Mouse (Mus musculus): ENCODE results near the gene Mtcl1.

Gene Mtcl1

GRCm38 (mm10) chr17:66326204-66326545 lies 123.4 kb downstream of the Mtcl1 start:
- in situ Hi-C loops (cut with MboI): no loop called here

DNA sequence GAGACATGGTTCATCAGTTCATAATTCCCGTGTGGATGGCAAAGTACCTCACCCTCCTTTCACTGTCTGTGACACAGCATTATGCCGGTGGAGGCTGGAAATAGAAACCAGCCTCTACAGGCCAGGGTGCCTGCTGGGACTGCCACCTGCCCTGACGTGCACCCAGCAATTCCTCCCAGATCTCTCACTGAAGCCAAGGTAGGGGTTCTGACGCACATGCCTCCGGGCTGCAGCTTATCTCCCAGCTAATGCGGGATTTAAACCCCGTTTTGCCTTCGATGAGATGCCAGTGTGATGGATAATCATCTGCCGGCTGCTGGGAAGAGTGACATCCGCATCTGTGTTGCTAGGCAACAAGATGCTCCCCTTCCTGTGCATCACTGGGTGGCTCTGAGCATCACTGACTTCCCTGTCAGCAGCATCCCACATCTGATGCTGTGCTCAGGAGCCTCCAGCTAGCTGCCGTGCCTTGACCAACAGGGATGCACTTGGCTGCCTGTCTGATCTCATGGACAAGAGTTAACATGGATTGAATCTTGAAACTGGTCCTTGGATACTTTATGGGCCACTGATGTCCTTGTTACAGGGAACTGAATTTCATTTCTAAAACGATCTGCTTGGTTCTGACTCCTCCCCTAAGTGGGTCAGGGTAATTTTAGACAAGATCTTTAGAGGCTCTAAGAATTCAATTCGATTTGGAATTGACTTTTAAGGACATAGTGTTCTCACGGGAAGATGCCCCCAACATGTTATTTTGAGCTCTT lies 123.9 kb downstream of the Mtcl1 start:
- in situ Hi-C loops (cut with MboI): no loop called here

DNA sequence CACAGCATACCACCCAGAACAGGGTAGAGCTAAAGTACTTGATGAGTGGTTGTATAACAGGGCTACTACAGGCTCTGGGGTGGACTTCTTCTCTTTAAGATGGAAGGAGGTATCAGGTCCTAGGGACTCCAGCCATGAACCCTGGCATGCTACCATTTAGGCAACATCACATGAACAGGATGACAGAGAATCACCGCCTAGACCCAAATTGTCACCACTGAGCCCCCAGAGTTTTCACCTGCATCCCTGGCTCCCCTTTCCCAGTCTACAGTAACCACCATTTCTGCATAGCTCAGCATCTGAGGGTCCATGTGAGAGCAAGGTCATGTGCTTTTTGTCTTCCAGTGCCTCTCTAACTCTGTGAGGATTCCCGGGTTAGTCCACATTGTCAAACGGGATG lies 124.7 kb downstream of the Mtcl1 start:
- in situ Hi-C loops (cut with MboI): no loop called here

DNA sequence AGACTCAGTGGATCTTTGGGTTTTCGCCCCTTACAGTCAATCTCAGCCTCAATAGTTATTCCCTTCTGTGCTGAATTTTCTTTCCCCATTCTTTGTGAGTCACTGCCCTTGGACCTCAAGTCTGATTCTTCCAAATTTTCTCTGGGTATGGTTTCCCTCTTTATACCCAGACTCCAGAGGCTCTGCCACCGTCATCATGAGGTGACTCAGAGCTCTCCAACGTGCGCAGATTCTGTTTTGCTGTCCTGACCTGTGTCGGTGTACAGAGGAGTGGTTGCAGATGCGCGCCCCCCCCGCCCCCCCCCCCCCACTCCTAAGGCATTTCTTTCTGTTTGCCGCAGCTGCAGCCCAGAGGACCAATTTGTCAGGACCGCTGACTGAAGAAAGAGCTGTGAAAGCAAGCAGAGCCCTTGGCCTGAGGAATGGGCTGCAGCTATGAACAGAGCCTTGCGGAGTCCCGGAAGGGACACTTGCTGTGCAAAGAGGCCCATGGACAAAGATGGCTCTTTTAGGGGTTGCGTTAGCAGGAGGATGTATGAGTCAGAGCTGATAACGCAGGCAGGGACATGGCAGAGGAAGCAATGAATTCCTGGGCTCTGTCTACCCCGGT lies 126.8 kb downstream of the Mtcl1 start:
- in situ Hi-C loops (cut with MboI): no loop called here

- in situ Hi-C loops (cut with MboI): no loop called here
Observed at GRCm38 (mm10) chr17:66321933-66322332, 127.6 kb downstream of the Mtcl1 start.

GRCm38 (mm10) chr17:66320716-66321372 lies 128.7 kb downstream of the Mtcl1 start:
- in situ Hi-C loops (cut with MboI): no loop called here

- in situ Hi-C loops (cut with MboI): no loop called here
Observed at GRCm38 (mm10) chr17:66318031-66318430, 131.5 kb downstream of the Mtcl1 start.

- in situ Hi-C loops (cut with MboI): no loop called here
Observed at GRCm38 (mm10) chr17:66317576-66317975, 132.0 kb downstream of the Mtcl1 start.

DNA sequence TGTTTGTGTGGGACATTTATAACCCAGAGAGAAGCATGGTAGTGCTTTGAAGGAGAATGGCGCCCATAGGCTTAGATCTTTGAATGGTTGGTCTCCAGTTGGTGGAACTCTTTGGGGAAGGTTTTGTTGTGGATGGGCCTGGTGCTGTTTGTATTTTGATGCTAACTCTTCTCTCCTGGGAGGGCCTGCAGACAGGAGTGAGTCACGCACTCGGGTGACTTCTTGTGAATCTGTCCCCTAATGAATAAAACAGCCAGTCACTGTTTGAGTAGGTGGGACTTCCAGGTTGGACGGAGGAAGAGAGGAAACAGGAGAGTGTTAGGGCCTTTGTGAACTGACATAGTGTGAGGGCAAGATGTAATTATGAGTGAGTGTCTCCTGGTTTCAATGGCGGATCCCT lies 132.4 kb downstream of the Mtcl1 start:
- in situ Hi-C loops (cut with MboI): no loop called here

- in situ Hi-C loops (cut with MboI): no loop called here
Observed at GRCm38 (mm10) chr17:66315451-66315850, 134.1 kb downstream of the Mtcl1 start.

GRCm38 (mm10) chr17:66314566-66315285 lies 134.8 kb downstream of the Mtcl1 start:
- in situ Hi-C loops (cut with MboI): no loop called here

DNA sequence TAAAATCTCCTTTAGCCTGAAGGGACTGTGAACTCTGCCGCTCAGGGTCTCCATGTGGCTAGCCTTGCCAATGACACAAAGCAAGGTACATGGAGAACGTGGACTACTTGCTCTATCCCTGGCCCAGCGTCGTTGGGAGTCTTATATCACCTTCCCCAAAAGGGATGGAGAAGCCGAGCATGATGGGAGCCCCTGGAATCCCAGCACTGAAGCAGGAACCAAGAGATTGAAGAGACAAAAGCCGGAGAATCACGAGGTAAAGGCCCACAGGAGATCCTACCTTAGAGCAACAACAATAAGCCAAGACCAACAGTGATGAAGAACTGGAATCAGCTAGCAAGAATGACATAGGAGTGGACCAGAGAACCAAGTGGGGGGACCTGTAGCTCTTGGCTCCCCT lies 147.6 kb downstream of the Mtcl1 start:
- in situ Hi-C loops (cut with MboI): no loop called here

DNA sequence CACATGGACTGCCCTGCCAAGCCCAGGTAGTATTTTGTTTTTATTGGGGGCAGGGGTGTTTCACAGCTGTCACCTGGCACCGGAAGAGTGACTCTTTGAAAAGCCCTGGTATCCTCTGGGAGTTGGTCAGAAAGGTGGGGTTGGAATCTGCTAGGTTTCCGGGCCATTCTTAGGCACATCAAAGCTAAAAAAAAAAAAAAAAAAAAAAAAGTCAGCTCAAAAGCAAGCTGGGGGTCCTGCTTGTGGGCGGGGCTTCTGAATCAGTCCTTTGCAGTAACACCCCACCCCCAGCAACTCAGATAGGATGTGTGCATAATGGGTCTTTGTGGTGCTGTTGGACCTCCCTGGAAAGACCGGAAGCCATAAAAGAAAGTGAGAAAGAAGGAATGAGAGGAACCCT lies 148.3 kb downstream of the Mtcl1 start:
- in situ Hi-C loops (cut with MboI): no loop called here

DNA sequence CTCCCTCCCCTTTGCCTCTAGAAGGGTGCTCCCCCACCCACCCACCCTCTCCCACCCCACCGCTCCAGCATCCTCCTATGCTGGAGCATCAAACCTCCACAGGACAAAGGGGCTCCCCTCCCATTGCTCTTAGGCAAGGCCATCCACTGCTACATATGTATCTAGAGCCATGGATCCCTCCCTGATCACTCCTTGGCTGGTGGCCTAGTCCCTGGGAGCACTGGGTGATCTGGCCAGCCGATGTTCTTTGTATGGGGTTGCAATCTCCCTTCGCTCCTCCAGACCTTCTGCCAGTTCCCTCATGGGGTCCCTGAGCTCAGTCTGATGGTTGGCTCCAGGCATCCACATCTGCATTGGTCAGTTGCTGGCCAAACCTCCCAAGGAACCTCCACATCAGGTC lies 151.8 kb downstream of the Mtcl1 start:
- in situ Hi-C loops (cut with MboI): no loop called here

DNA sequence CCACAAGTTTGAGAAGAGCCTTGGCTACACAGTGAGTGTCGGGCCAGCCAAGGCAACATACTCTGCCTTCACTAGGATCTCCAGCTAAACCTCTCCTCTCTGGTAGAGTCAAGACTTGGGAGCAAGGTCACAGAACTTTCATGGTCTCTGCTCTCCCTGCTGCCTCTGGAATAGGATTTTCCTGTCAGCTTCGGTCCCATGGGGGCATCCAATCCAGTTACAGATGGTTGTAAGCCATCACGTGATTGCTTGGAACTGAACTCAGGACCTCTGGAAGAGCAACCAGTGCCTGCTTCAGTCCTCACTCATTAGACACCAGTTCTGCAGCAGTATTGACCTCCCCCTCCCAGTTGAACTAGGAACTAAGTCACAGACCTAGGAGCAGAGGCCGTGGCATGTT lies 156.0 kb downstream of the Mtcl1 start:
- in situ Hi-C loops (cut with MboI): no loop called here

- in situ Hi-C loops (cut with MboI): no loop called here
Observed at GRCm38 (mm10) chr17:66289894-66290293, 159.7 kb downstream of the Mtcl1 start.
